ENCODE assay signal across 8 mouse cellular contexts in genomic region chr7:138083980-138084379, GRCm38 (mm10).
DNase-seq lines count a peak whose midpoint lies in the region; ATAC-seq lines count a peak whose summit lies in the region.

No protein-coding gene starts in this region.

- peak; percentile 18 for DNase-seq in cerebellum, adult 11 months
- DNase-seq in cerebellum, adult 18-20 months, result peak; percentile 20 to 30
- peak; percentile 25 to 49 for DNase-seq in frontal cortex, postnatal 14 days (ENCODE audit: low spot score in 2 of 2)
- DNase-seq in intestine, embryonic 14.5 days (ENCODE audit: low spot score), result peak; percentile 96
- DNase-seq in left cerebral cortex, postnatal 10 days (ENCODE audit: extremely low spot score in 1 of 2, low spot score in 2 of 2), result peak; percentile 64 to 83

- H3K27ac ChIP-seq in intestine, embryonic 14.5 days (ENCODE audit: low read depth), result no peak overlapping the region
- H3K27ac ChIP-seq in midbrain, embryonic 13.5 days, result no peak overlapping the region
- no peak overlapping the region for H3K27ac ChIP-seq in stomach, embryonic 14.5 days (ENCODE audit: low read length)

- H3K36me3 ChIP-seq in intestine, embryonic 14.5 days (ENCODE audit: control insufficient read depth, insufficient read depth, low read length), result no peaks in the 10 kb centered on the region
- no peaks in the 10 kb centered on the region for H3K36me3 ChIP-seq in midbrain, embryonic 13.5 days
- no peaks in the 10 kb centered on the region for H3K36me3 ChIP-seq in stomach, embryonic 14.5 days (ENCODE audit: control insufficient read depth, insufficient read depth, low read length)

- H3K9me3 ChIP-seq in intestine, embryonic 14.5 days (ENCODE audit: control insufficient read depth, low read length), result no peaks in the 10 kb centered on the region
- no peaks in the 10 kb centered on the region for H3K9me3 ChIP-seq in midbrain, embryonic 13.5 days
- no peaks in the 10 kb centered on the region for H3K9me3 ChIP-seq in stomach, embryonic 14.5 days (ENCODE audit: control insufficient read depth, low read depth, low read length)

- WGBS in intestine, embryonic 14.5 days, result 7% methylated on average over 5 of the region's 5 CpGs
- 15% methylated on average over 5 of the region's 5 CpGs for WGBS in midbrain, embryonic 13.5 days
- WGBS in stomach, embryonic 14.5 days, result 16% methylated on average over 5 of the region's 5 CpGs

- H3K4me2 ChIP-seq in intestine, embryonic 14.5 days (ENCODE audit: low read length), result no peak overlapping the region
- H3K4me2 ChIP-seq in midbrain, embryonic 13.5 days (replicated peaks), result no peak overlapping the region
- H3K4me2 ChIP-seq in stomach, embryonic 14.5 days (replicated peaks; ENCODE audit: low read depth, low read length), result no peak overlapping the region

- intact Hi-C loops in left cerebral cortex, postnatal 10 days (cut with DNase I), result loop anchor here (10.0 kb wide), 1 partner anchor 599 kb away; no protein-coding TSS in a partner anchor

- H3K27me3 ChIP-seq in intestine, embryonic 14.5 days (replicated peaks; ENCODE audit: control insufficient read depth, insufficient read depth, low read length), result no peaks in the 10 kb centered on the region
- no peaks in the 10 kb centered on the region for H3K27me3 ChIP-seq in midbrain, embryonic 13.5 days
- H3K27me3 ChIP-seq in stomach, embryonic 14.5 days (ENCODE audit: control insufficient read depth, insufficient read depth, low read length), result no peaks in the 10 kb centered on the region

- ATAC-seq in cerebellum, adult (ENCODE audit: insufficient number of reproducible peaks, low FRiP score, low TSS enrichment), result no peak
- ATAC-seq in intestine, embryonic 14.5 days (replicated peaks; ENCODE audit: low FRiP score, low TSS enrichment, low read depth), result peak; percentile 62; the same call in 1 of the 2 replicates
- 0 out of 2 replicates have a peak, but pooled peaks have one; percentile 17 for ATAC-seq in midbrain, embryonic 13.5 days
- ATAC-seq in stomach, embryonic 14.5 days (ENCODE audit: insufficient number of reproducible peaks, insufficient read depth, low FRiP score, low read depth), result peak; percentile 78; the same call in 1 of the 2 replicates

- H3K4me1 ChIP-seq in intestine, embryonic 14.5 days (replicated peaks; ENCODE audit: control insufficient read depth, insufficient read depth, low read length), result no peaks in the 10 kb centered on the region
- H3K4me1 ChIP-seq in midbrain, embryonic 13.5 days (replicated peaks), result no peaks in the 10 kb centered on the region
- no peaks in the 10 kb centered on the region for H3K4me1 ChIP-seq in stomach, embryonic 14.5 days (ENCODE audit: control insufficient read depth, insufficient read depth, low read length)

- H3K4me3 ChIP-seq in intestine, embryonic 14.5 days (ENCODE audit: low read depth, low read length), result no peak overlapping the region
- no peak overlapping the region for H3K4me3 ChIP-seq in midbrain, embryonic 13.5 days (replicated peaks)
- H3K4me3 ChIP-seq in stomach, embryonic 14.5 days (ENCODE audit: low read depth, low read length), result no peak overlapping the region

- H3K9ac ChIP-seq in intestine, embryonic 14.5 days (ENCODE audit: low read length), result no peak overlapping the region
- no peak overlapping the region for H3K9ac ChIP-seq in midbrain, embryonic 13.5 days (replicated peaks)
- no peak overlapping the region for H3K9ac ChIP-seq in stomach, embryonic 14.5 days (replicated peaks; ENCODE audit: low read depth, low read length)

Comparison
In these comparisons a context has a peak if more than half of its experiments do, and no peak if none do; other contexts are left out.
1. DNase-seq: peak in every context shown above with its lines; median percentile 96 in intestine, embryonic 14.5 days; 74 in left cerebral cortex, postnatal 10 days; 37 in frontal cortex, postnatal 14 days; 25 in cerebellum, adult 18-20 months; 18 in cerebellum, adult 11 months.